Mouse (Mus musculus) CD8-positive naive resting alpha-beta T cell, adult 57 days (primary cell): Measurements from ENCODE around the gene Dhx15. TPM values are rescaled to one million over a fixed set of nuclear protein-coding genes. Genes with fewer than 3 reads are reported as not detected.

Experiments
- total RNA-seq: library from RNA; stranded (reverse); gene quantifications from one replicate; pipeline ENCODE4 v1.2.4, GENCODE M21; 2023

Dhx15 gene
- total RNA-seq, result 284 TPM

DNA sequence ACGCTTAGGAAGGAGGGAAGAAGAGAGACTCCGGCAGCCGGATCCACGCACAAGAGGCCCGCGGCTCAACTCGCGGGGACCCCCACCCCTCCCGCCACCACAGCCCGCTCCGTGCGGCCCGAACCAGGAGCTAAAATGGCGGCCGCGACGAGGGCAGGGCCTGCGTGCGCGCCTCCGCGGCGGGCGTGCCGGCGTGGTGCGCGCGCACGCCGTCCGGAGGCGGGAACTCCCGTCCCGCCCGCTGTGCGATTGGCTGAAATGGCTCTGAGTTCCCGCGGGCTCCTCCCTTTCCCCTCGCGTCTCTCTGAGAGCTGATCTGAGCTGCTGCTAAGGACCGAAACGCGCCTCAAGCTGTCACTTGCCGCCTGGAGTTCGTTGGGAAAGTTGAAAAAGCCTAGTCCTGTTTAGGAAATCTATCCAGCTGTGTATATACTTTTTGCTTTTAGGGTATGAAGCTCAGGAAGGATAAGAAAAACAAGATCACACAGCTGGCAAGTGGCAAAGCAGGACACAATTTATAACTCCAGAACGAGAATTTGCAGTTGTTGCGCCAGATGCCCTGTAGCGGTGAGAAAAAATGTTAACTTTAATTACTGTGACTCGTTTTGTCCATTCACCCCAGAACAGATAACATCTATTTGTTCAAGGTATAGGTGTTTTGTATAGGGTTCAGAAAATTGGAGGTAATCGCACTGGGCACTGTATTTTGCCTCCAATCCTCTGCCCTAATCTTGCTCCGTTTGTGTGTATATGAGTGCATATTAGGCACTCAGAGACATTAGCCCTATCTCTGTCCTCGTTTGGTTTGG, at the start of gene Dhx15:
TSS of gene Dhx15 (minus strand) at position 144 of the 809 bp plus-strand sequence.

Other genes starting within 250 kb of the Dhx15 start
- gene Sod3, start 173.3 kb upstream of the Dhx15 start, total RNA-seq, result not detected